Mouse (Mus musculus) lung, embryonic 14.5 days (tissue): Measurements from ENCODE around the gene Nme7. TPM values are rescaled to one million over a fixed set of nuclear protein-coding genes. Genes with fewer than 3 reads are reported as not detected.

Experiments
- ATAC-seq: fragments of 200-750 bp; cut with Nextera tagmentation; 2 replicates; pipeline ENCODE4 v1.8.0; 2017; ENCODE audit warnings: mild to moderate bottlenecking, moderate TSS enrichment, moderate library complexity; ENCODE audit not compliant: insufficient read depth
- DNase-seq: peaks from one replicate; pipeline ENCODE4 v3.0.0-alpha.2; 2015
- H3K27ac ChIP-seq: fragments of 300-500 bp; sonication (generic); 2 replicates; pipeline ENCODE4 v1.5.1; 2014; ENCODE audit warnings: low read depth, mild to moderate bottlenecking, moderate library complexity
- H3K27me3 ChIP-seq: fragments of 300-500 bp; sonication (generic); 2 replicates; pipeline ENCODE4 v1.6.1; 2014; ENCODE audit warnings: low read length, control low read depth; ENCODE audit not compliant: insufficient read depth
- H3K36me3 ChIP-seq: fragments of 300-500 bp; sonication (generic); 2 replicates; pipeline ENCODE4 v1.6.1; 2014; ENCODE audit warnings: control low read depth; ENCODE audit not compliant: insufficient read depth
- H3K4me1 ChIP-seq: fragments of 300-500 bp; sonication (generic); 2 replicates; pipeline ENCODE4 v1.6.1; 2014; ENCODE audit warnings: antibody characterized with exemption, control low read depth; ENCODE audit not compliant: insufficient read depth
- H3K4me2 ChIP-seq: fragments of 300-500 bp; sonication (generic); 2 replicates; pipeline ENCODE4 v1.6.1; 2014; ENCODE audit warnings: mild to moderate bottlenecking
- H3K4me3 ChIP-seq: fragments of 300-500 bp; sonication (generic); 2 replicates; pipeline ENCODE4 v1.5.1; 2014; ENCODE audit warnings: low read depth, low read length
- H3K9ac ChIP-seq: fragments of 300-500 bp; sonication (generic); 2 replicates; pipeline ENCODE4 v1.6.1; 2014
- H3K9me3 ChIP-seq: fragments of 300-500 bp; sonication (generic); 2 replicates; pipeline ENCODE4 v1.6.1; 2016; ENCODE audit warnings: low read depth, low read length, control low read depth
- CTCF ChIP-seq: IDR thresholded peaks from 2 replicates; pipeline ENCODE4 v1.5.1; 2016; ENCODE audit warnings: antibody characterized with exemption, low read depth
- WGBS: fragments of 180-500 bp; shearing (Covaris S2); extraction: QIAGEN DNeasy Blood & Tissue Kit; methylation state at CpG from one replicate; pipeline ENCODE4 v1.1.7; 2014; 5-methylcytosine and 5-hydroxymethylcytosine counted together
- polyA plus RNA-seq: library from polyadenylated mRNA; unstranded; fragments of >200 nt; fragmentation: Nextera tagmentation; extraction: Ambion mirVana; gene quantifications from 2 replicates; pipeline ENCODE4 v1.2.1, GENCODE M21; 2014

The Nme7 gene
- polyA plus RNA-seq, 1 experiment from 2014 or later, result 32.6 TPM

DNA sequence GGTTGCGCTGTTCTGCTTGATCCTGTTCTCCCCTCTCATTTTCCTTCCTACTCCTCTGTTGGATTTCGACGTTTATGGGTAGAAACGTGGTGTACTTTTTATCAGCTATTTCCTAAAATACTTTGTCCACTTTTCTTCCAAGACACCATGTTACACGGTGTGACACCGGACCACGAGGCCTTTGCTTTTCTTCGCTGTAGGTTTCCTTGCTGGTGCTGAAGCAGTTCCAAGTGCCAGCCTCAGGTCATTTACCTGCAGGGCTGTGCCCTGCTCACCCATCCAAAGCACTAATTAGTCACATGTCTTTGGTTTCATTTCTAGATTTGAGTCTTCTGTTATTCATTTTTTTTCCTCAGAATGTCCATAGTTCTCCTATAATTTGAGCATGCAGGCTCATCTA lies 79.7 kb downstream of the Nme7 start:
- H3K27me3 ChIP-seq, result no peaks in the 10 kb centered on the region
- H3K9ac ChIP-seq, result no peak overlapping the region
- H3K36me3 ChIP-seq, result no peaks in the 10 kb centered on the region
- TF ChIP-seq CTCF, result no peak
- 86% methylated on average over 8 of the region's 8 CpGs for WGBS
- H3K27ac ChIP-seq, result no peak overlapping the region
- no peak overlapping the region for H3K4me3 ChIP-seq
- DNase-seq (no peak), ATAC-seq (no peak)
- no peaks in the 10 kb centered on the region for H3K4me1 ChIP-seq
- no peak overlapping the region for H3K4me2 ChIP-seq
- H3K9me3 ChIP-seq, result no peaks in the 10 kb centered on the region

DNA sequence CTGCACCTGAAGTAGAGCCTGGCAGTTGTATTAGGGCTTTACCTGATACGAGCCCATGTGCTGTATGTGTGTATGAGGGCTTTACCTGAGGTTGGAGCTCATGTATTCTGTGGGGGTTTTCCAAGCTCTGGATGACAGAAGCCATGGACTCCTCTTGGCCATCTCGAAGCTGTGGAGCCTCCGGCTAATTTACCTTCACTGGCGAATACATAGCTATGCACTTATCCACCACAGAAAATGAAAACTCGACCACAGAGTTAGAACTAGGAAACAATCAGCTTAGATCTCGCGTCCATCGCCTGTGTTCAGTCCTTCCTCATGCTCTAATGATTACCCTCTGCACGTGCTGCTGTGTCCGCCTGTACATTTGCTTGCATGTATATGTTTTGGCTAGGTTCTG lies 80.4 kb downstream of the Nme7 start:
- H3K4me1 ChIP-seq, result no peaks in the 10 kb centered on the region
- no peak overlapping the region for H3K9ac ChIP-seq
- ATAC-seq (no peak), DNase-seq (no peak)
- WGBS, result 90% methylated on average over 10 of the region's 10 CpGs
- H3K27me3 ChIP-seq, result no peaks in the 10 kb centered on the region
- no peak overlapping the region for H3K4me3 ChIP-seq
- no peak overlapping the region for H3K27ac ChIP-seq
- no peak overlapping the region for H3K4me2 ChIP-seq
- H3K9me3 ChIP-seq, result no peaks in the 10 kb centered on the region
- no peaks in the 10 kb centered on the region for H3K36me3 ChIP-seq
- TF ChIP-seq CTCF, result no peak

DNA sequence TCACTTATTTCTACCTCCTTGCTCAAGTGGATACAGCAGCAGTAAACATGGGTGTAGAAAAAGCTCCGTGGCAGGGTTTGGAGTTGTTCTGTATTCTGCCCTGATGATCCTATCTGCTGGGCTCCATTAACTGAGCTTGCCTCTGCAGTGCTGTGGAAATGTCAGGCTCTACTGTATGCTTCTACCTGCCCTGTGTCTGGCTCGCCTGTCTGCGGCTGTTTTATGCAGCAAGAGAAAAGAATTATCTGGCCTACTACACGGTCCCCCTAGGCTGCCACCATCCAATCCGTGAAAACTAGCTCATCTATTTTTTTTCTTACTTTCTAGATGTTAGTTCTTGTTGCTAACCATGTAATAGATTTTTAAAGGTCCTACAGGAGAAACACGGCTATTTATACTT lies 81.1 kb downstream of the Nme7 start:
- H3K9me3 ChIP-seq, result no peaks in the 10 kb centered on the region
- H3K9ac ChIP-seq, result no peak overlapping the region
- no peaks in the 10 kb centered on the region for H3K27me3 ChIP-seq
- WGBS, result 91% methylated on average over 6 of the region's 6 CpGs
- no peak overlapping the region for H3K4me2 ChIP-seq
- no peak for ATAC-seq
- no peak overlapping the region for H3K27ac ChIP-seq
- no peak for TF ChIP-seq CTCF
- no peak for DNase-seq
- H3K4me1 ChIP-seq, result no peaks in the 10 kb centered on the region
- no peaks in the 10 kb centered on the region for H3K36me3 ChIP-seq
- H3K4me3 ChIP-seq, result no peak overlapping the region

DNA sequence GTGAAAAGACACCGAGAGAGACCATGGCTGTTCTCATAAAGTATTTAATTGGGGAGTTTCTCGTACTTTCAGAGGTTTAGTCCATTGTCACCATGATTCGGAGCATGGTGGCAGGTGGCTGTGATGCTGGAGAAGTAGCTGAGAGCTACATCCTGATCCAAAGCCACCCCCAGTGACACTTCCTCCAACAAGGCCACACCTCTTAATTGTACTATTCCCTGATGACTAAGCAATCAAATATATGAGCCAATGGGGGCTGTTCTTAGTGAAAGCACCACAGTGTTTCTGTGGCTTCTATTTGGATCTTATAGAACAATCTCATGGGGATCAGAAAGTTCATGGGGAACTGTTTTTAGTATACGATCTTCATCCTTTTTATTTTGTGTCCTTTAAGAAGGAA lies 85.8 kb downstream of the Nme7 start:
- Histone ChIP-seq H3K27me3 (no peaks in the 10 kb centered on the region), H3K27ac (no peak overlapping the region), H3K36me3 (no peaks in the 10 kb centered on the region), H3K4me1 (no peaks in the 10 kb centered on the region), H3K4me2 (no peak overlapping the region), H3K4me3 (no peak overlapping the region), H3K9me3 (no peaks in the 10 kb centered on the region), H3K9ac (no peak overlapping the region)
- 88% methylated on average over 4 of the region's 4 CpGs for WGBS
- no peak for TF ChIP-seq CTCF
- ATAC-seq (no peak), DNase-seq (no peak)

- Histone ChIP-seq H3K27ac (no peak overlapping the region), H3K9ac (no peak overlapping the region), H3K9me3 (no peaks in the 10 kb centered on the region), H3K4me2 (no peak overlapping the region), H3K36me3 (no peaks in the 10 kb centered on the region), H3K4me3 (no peak overlapping the region), H3K27me3 (no peaks in the 10 kb centered on the region), H3K4me1 (no peaks in the 10 kb centered on the region)
- DNase-seq (no peak), ATAC-seq (no peak)
- TF ChIP-seq CTCF, result no peak
- WGBS, result 23% methylated on average over 3 of the region's 3 CpGs
Measured at GRCm38 (mm10) chr1:164392176-164392575, 88.3 kb downstream of the Nme7 start.

- H3K36me3 ChIP-seq, result no peaks in the 10 kb centered on the region
- 80% methylated on average over 6 of the region's 6 CpGs for WGBS
Measured at GRCm38 (mm10) chr1:164395131-164395780, 91.3 kb downstream of the Nme7 start.

GRCm38 (mm10) chr1:164397672-164398071 lies 93.8 kb downstream of the Nme7 start:
- H3K9ac ChIP-seq, result no peak overlapping the region
- H3K27me3 ChIP-seq, result no peaks in the 10 kb centered on the region
- ATAC-seq (no peak), DNase-seq (no peak)
- TF ChIP-seq CTCF, result no peak
- H3K4me2 ChIP-seq, result no peak overlapping the region
- H3K4me1 ChIP-seq, result no peaks in the 10 kb centered on the region
- H3K36me3 ChIP-seq, result no peaks in the 10 kb centered on the region
- H3K4me3 ChIP-seq, result no peak overlapping the region
- H3K27ac ChIP-seq, result no peak overlapping the region
- WGBS, result 48% methylated on average over 4 of the region's 4 CpGs
- peaks cover 3% of the 10 kb centered on the region; the same call in 1 of the 2 replicates for H3K9me3 ChIP-seq

More at GRCm38 (mm10) chr1:164395131-164395780, 91.3 kb downstream of the Nme7 start:
- no peak overlapping the region for H3K27ac ChIP-seq
- no peak for TF ChIP-seq CTCF
- no peaks in the 10 kb centered on the region for H3K4me1 ChIP-seq
- no peaks in the 10 kb centered on the region for H3K9me3 ChIP-seq
- H3K4me3 ChIP-seq, result no peak overlapping the region
- H3K27me3 ChIP-seq, result no peaks in the 10 kb centered on the region
- no peak for DNase-seq
- ATAC-seq, result no peak
- H3K4me2 ChIP-seq, result no peak overlapping the region
- no peak overlapping the region for H3K9ac ChIP-seq
